Mouse (Mus musculus) cerebellum, postnatal 36 days (tissue): ENCODE measurements around the gene Rrp12.

Experiments used
- DNase-seq, 2 experiments: peaks; one replicate each; pipeline ENCODE4 v3.0.0; 2021 to 2022; ENCODE audit warnings: mixed read lengths in 2 of 2

Gene Rrp12

GRCm38 (mm10) chr19:41847614-41847991 lies 48.4 kb downstream of the Rrp12 start:
- DNase-seq = peak in 1 of 2 experiments; percentile 46

DNA sequence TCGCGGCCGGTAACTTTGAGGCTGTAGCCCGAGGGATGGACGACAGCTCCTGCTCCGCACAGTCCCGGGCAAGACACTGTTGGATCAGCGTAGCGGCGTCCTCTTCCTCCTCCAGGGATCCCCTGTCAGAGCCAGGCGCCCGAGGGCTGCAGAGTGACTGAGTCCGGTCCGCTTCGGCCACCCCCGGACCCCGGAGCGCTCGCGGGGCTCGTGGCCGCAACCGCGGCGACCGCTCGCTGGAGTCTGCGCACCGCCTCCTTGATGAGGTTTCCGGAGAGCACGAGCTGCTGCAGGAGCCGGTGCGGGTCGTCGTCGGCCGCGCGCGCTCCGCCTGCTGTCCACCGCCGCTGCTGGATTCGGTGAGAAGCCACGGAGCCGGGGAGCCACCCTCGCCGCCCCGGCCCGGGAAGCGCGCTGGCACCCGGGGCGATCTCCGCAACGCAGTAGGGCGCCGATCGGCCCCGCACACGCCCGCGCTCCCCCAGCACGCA lies 48.8 kb downstream of the Rrp12 start:
- DNase-seq = peak; percentile 48 to 55

GRCm38 (mm10) chr19:41846366-41847090 lies 49.4 kb downstream of the Rrp12 start:
- DNase-seq = peak; percentile 40 to 50

DNA sequence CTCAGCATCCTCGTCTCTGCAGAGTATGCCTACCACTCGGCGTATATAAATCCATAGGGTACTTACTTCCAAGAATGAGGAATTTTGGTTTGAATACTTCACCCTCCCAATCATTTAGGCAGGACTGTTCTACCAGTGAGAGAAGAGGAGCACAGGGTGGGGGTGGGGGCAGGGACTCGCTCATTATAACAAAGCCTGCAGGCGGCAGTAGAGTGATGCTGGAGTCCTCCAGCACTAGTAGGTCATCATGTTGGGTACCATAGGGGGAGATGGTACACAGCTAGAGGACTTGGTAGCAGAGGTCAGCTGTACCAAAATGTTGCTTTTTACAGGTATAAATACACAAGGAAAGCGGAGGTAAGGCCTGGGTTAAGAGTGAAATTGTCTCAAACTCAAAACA lies 51.6 kb downstream of the Rrp12 start:
- DNase-seq = no peak

- no peak for DNase-seq
Measured at GRCm38 (mm10) chr19:41842706-41843105, 53.3 kb downstream of the Rrp12 start.

- DNase-seq = peak; percentile 43 to 52
Measured at GRCm38 (mm10) chr19:41842196-41842595, 53.8 kb downstream of the Rrp12 start.

DNA sequence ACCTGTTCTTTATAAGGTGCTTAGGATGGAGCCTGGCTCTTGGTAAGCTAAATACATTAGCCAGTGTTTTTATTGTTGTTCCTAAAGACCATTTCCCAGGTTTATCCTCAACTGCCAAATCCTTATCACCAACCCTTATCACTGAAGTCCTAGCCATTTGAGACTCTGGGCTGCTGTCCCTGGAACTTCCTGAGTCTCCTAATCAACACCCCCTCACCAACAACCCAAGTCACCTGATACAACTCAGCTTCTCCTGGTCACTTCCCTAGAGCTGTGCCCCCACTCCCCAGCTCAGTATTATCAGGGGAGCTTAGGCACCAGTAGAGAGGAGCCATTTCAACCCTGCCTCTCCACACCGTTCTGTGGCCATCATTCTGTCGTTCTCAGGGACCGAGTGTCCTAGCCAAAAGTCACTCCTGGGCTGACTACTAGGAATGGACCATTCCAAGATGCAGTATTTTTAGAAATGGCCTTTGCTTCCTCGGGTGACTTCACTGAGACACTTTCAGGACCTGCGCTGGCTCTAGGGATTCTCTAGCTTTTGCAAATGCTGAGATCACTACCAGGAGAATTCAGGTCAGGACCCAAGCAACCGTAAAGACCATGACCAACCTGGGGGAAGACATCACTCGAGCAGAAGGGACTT lies 54.7 kb downstream of the Rrp12 start:
- no peak for DNase-seq

DNA sequence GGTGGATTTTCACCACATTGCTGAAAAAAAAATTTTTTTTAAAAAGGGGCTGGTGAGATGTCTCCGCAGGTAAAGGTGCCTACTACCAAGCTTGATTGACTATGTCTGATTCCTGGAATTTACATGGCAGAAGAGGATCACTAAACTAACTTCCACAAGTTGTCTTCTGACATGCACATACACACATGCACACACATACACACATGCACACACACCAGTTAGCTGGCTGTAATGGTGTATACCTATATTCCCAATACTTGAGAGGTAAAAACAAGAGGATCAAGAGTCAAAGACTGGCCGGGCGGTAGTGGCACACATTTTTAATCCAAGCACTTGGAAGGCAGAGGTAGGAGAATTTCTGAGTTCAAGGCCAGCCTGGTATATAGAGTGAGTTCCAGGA lies 56.3 kb downstream of the Rrp12 start:
- DNase-seq = no peak

DNA sequence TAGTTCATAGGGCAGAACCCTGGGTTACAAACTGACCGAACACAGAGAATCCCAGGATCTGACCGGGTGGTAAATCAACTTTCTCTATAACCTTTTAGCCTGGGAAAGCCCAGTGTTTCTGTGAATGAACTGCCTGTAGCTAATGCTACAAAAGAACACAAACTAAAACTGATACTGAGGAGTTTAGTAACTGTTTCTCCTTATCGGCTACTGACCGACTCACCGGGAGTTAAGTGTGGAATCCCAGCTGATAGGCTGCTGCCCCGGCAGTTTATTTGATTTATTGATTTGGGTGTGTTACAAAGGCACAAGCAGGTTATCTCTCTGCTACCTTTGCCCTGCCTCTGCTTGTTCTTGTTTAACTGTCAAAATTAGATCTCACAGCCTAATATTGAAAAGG lies 57.2 kb downstream of the Rrp12 start:
- no peak for DNase-seq

GRCm38 (mm10) chr19:41837917-41838261 lies 58.1 kb downstream of the Rrp12 start:
- no peak for DNase-seq

DNA sequence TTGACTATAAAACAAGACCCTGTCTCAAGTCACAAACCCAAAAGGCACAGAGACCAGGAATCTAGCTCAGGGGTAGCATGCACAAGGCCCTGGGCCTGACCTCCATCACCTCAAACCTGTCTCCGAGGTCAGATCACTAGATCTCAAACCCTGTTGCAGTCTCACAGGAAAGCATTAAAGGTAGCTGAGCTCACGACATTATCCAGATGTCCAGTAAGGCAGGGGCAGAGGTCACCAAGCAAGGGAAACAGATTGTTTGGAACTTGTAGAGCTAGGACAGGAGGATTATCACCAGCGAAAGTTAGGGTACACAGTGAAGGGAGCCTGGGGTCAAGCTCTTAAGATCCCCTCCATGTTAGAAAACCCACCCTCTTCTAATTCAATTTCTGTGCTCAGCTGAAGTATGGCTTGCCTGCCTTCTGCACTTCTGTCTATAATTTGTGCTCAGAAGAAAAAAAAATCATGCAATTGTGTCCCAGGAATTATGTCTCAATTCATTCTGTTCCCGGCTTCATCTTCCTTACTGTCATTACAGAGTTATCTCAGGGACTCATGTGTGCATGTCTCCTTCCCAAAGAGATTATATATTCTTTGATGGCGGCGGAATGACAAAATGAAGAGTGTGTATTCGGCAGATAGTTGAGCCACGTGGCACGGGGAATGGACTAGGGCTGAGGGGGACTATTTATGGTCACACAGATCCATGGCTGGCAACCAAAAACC lies 58.6 kb downstream of the Rrp12 start:
- DNase-seq = no peak

- DNase-seq = no peak
Measured at GRCm38 (mm10) chr19:41836719-41837118, 59.3 kb downstream of the Rrp12 start.

GRCm38 (mm10) chr19:41835816-41836215 lies 60.2 kb downstream of the Rrp12 start:
- DNase-seq = no peak

DNA sequence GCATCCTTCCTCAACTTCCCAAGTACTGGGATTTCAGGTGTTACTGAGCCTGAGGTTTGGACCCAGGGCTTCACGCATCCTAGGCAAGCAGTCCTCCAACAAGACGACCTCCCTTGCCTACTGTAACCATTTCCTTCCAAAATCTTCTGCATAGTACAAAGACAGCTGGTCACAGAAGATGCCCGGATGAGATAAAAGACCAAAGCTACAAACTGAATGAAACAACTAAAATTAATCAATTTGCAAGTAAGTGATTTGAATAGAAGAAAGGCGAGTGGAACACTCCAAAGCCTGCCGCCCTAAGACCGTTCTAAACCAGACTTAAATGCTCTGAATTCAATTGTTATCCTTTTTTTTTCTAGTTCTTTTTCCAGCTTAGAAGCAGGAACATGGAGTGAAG lies 60.6 kb downstream of the Rrp12 start:
- DNase-seq = no peak

- DNase-seq = no peak
Measured at GRCm38 (mm10) chr19:41832501-41833201, 63.3 kb downstream of the Rrp12 start.

GRCm38 (mm10) chr19:41831718-41832391 lies 64.1 kb downstream of the Rrp12 start:
- no peak for DNase-seq

DNA sequence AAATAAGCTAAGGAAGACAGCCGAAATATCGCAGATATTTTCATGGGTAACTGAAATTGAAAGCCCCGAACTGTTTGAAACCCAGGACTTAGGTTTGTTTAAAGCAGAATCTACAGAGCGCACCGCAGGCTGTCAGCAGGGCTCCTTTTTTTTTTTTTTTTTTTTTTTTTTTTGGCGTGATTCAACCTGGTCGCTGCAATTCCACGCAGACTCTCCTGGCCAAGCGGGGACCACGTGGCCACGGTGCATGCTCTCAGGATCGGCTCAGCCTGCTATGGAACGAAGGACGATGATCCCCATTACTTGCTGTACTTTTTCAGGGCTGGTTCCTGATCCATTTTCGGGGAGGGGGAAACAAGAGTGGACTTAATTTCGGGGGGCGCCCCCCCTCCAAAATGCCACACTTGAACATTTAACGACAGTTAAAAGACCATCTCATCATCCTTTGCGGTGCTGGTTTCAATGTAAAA lies 64.8 kb downstream of the Rrp12 start:
- peak; percentile 55 to 64 for DNase-seq

GRCm38 (mm10) chr19:41830106-41831031 lies 65.6 kb downstream of the Rrp12 start:
- DNase-seq = peak; percentile 46 to 60

DNA sequence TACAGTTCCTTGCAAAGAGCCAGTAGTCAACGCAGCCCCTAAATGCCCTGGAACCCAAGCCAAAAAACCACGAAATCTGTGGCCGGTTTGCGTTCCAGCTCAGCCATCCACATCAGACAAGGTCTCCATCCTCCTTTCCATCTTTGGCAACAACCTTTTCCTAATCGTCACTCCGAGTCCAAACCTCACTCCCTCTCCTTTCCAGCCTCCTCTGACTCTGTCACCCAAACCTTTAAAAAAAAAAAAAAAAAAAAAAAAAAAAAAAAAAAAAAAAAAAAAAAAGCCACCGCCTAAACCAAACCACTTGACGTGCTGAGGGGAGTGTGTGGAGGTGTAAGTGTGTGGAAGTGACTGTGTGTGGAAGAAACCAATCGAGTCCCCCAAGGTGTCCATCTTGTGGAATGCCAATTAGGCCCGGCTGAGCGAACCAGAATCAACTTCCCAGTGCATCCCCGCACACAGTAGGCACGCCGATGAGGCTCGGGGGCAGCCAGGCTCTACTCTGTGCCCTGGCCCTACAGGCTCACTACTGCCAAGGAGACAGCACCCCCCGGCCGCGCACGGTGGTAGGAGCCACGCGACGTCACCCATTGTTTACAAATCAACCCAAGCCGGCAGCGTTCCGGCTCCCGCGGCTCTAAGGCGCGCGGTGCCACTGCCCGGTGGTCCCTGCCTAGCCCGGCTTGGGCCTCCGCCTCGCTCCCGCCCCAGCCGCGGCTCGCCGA lies 66.4 kb downstream of the Rrp12 start, which contains the start of gene Frat1:
TSS of gene Frat1 (plus strand) at position 590 of the 725 bp plus-strand sequence.
- DNase-seq = peak; percentile 97

DNA sequence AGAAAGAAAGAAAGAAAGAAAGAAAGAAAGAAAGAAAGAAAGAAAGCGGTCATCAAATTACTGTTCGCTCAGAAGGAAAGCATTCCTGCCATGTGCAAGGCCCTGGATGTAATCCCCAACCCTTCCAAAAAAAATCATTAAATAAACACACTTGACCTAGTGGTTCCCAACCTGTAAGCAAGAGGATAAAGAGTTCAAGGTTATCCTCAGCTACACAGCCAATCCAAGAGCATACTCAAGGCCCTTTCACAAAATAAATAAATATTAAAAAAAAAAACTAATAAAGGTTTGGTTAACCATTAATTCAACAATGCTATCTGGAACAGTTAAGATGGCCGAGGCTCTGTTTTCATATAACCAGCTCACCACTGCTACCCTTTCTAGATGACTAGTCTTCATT lies 67.0 kb downstream of the Rrp12 start:
- no peak for DNase-seq
